Mouse (Mus musculus) myocyte (in vitro differentiated cells): ENCODE results near the gene Drd4.

Experiments used
- MAX ChIP-seq: IDR thresholded peaks from one replicate; pipeline ENCODE4 v1.6.1; 2011; ENCODE audit warnings: low read depth, mild to moderate bottlenecking, control low read depth
- MYOG ChIP-seq, 3 experiments: IDR thresholded peaks; one replicate each; pipeline ENCODE4 v1.6.1; 2011; ENCODE audit warnings: control low read depth in 2 of 3, low read depth in 2 of 3, mild to moderate bottlenecking in 2 of 3; ENCODE audit not compliant: insufficient read length in 2 of 3, control insufficient read depth in 1 of 3, insufficient read depth in 1 of 3
- POLR2A ChIP-seq: IDR thresholded peaks from one replicate; pipeline ENCODE4 v1.6.1; 2011; ENCODE audit warnings: low read depth, mild to moderate bottlenecking, control low read depth, moderate library complexity; ENCODE audit not compliant: insufficient read length
- USF1 ChIP-seq: IDR thresholded peaks from one replicate; pipeline ENCODE4 v1.6.1; 2011; ENCODE audit warnings: low read depth, mild to moderate bottlenecking, control low read depth, moderate library complexity

- TF ChIP-seq POLR2A (no peak), MYOG (IDR thresholded peaks at IDR 0.05; ENCODE audit: control insufficient read depth in 1 of 3, insufficient read depth in 1 of 3, insufficient read length in 2 of 3, low read depth in 2 of 3) (no peak), MAX (no peak), USF1 (no peak)
These were observed 36.7 kb downstream of the Drd4 start for GRCm38 (mm10) chr7:141328373-141328990.
